Mouse (Mus musculus) myocyte (in vitro differentiated cells): ENCODE results near the gene AC124108.1. TPM values are rescaled to one million over a fixed set of nuclear protein-coding genes. Genes with fewer than 3 reads are reported as not detected.

ENCODE experiments used
- H3K27me3 ChIP-seq: one replicate; pipeline ENCODE4 v1.6.1; 2011; ENCODE audit not compliant: control insufficient read depth, insufficient read depth, insufficient read length
- H3K36me3 ChIP-seq: one replicate; pipeline ENCODE4 v1.6.1; 2011; ENCODE audit not compliant: control insufficient read depth, insufficient read depth
- H3K4me2 ChIP-seq: one replicate; pipeline ENCODE4 v1.6.1; 2011; ENCODE audit warnings: low read depth, control low read depth
- H3K4me3 ChIP-seq: one replicate; pipeline ENCODE4 v1.5.1; 2011; ENCODE audit warnings: mild to moderate bottlenecking, control low read depth, moderate library complexity
- H3K79me2 ChIP-seq: one replicate; pipeline ENCODE4 v1.6.1; 2011; ENCODE audit not compliant: control insufficient read depth, insufficient read depth
- H3ac ChIP-seq: one replicate; pipeline ENCODE4 v1.6.1; 2011; ENCODE audit not compliant: control insufficient read depth, insufficient read length
- CEBPB ChIP-seq: IDR thresholded peaks from 2 replicates; pipeline ENCODE4 v1.6.1; 2011; ENCODE audit warnings: mild to moderate bottlenecking, moderate library complexity; ENCODE audit not compliant: poor library complexity, insufficient read depth, severe bottlenecking
- E2F4 ChIP-seq: IDR thresholded peaks from one replicate; pipeline ENCODE4 v1.6.1; 2011; ENCODE audit warnings: mild to moderate bottlenecking, control low read depth, moderate library complexity; ENCODE audit not compliant: insufficient read depth
- MAX ChIP-seq: IDR thresholded peaks from one replicate; pipeline ENCODE4 v1.6.1; 2011; ENCODE audit warnings: low read depth, mild to moderate bottlenecking, control low read depth
- MYOD1 ChIP-seq, 3 experiments: IDR thresholded peaks; one replicate each; pipeline ENCODE4 v1.6.1; 2011; ENCODE audit warnings: control low read depth in 2 of 3, low read depth in 2 of 3, mild to moderate bottlenecking in 2 of 3, moderate library complexity in 1 of 3; ENCODE audit not compliant: insufficient read length in 2 of 3, control insufficient read depth in 1 of 3
- MYOG ChIP-seq, 3 experiments: IDR thresholded peaks; one replicate each; pipeline ENCODE4 v1.6.1; 2011; ENCODE audit warnings: control low read depth in 2 of 3, low read depth in 2 of 3, mild to moderate bottlenecking in 2 of 3; ENCODE audit not compliant: insufficient read length in 2 of 3, control insufficient read depth in 1 of 3, insufficient read depth in 1 of 3
- POLR2A ChIP-seq: IDR thresholded peaks from one replicate; pipeline ENCODE4 v1.6.1; 2011; ENCODE audit warnings: low read depth, mild to moderate bottlenecking, control low read depth, moderate library complexity; ENCODE audit not compliant: insufficient read length
- POLR2AphosphoS2 ChIP-seq: IDR thresholded peaks from one replicate; pipeline ENCODE4 v1.6.1; 2011; ENCODE audit warnings: low read depth, control low read depth; ENCODE audit not compliant: insufficient read length
- REST ChIP-seq: IDR thresholded peaks from one replicate; pipeline ENCODE4 v1.6.1; 2011; ENCODE audit warnings: mild to moderate bottlenecking, control low read depth, moderate library complexity; ENCODE audit not compliant: insufficient read depth, insufficient read length
- SRF ChIP-seq: IDR thresholded peaks from one replicate; pipeline ENCODE4 v1.6.1; 2011; ENCODE audit warnings: low read depth; ENCODE audit not compliant: control insufficient read depth, insufficient read length
- TCF12 ChIP-seq: IDR thresholded peaks from one replicate; pipeline ENCODE4 v1.6.1; 2011; ENCODE audit warnings: mild to moderate bottlenecking, control low read depth; ENCODE audit not compliant: poor library complexity, insufficient read depth, severe bottlenecking
- TCF3 ChIP-seq: IDR thresholded peaks from one replicate; pipeline ENCODE4 v1.6.1; 2011; ENCODE audit warnings: low read depth, control low read depth; ENCODE audit not compliant: insufficient read length
- USF1 ChIP-seq: IDR thresholded peaks from one replicate; pipeline ENCODE4 v1.6.1; 2011; ENCODE audit warnings: low read depth, mild to moderate bottlenecking, control low read depth, moderate library complexity
- polyA plus RNA-seq: library from polyadenylated mRNA; unstranded; fragments of >200 nt; fragmentation: generic; extraction: Trizol; gene quantifications from one replicate; pipeline ENCODE4 v1.2.1, GENCODE M21; 2012; ENCODE audit warnings: missing spikeins

AC124108.1 gene
- polyA plus RNA-seq, 1 experiment = 0.82 TPM

DNA sequence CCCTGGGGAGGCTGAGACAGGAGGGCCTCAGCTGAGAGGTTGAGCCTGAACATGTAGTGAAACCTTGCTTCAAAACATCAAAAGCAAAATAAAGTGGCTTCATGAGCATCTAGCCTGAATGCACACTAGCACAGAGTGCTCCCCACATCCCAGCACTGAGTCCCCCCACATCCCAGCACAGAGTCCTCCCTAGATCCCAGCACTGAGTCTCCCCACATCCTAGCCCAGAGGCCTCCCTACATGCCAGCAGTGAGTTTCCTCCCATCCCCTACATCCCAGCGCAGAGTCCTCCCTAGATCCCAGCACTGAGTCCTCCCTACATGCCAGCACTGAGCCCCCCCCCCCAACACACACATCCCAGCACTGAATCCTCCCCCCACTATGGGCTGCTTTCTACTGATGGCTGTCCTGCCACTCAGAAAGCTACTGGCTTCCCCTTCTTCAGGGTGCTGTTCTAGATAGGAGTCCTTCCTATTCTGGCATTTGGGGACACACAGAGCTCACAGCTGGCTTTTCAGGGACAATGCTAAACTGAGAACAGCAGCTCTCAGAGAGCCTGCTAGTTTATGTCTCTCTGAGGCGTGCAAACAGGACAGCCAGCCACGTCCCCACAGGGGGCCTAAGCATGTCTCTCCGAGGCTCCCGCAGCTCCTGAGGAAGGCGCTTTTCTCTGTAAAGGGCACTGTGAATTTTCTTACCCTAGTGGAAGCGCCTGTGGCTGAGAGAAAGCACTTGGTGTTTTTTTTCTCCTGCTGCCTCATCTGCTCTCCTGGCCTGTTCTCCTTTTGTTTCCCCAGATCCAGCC is 40.4 kb downstream of the AC124108.1 start:
- Histone ChIP-seq H3K79me2 (no peaks in the 10 kb centered on the region), H3ac (no peak overlapping the region), H3K4me3 (no peak overlapping the region), H3K27me3 (no peaks in the 10 kb centered on the region), H3K36me3 (no peaks in the 10 kb centered on the region), H3K4me2 (no peak overlapping the region)
- TF ChIP-seq MYOG (IDR thresholded peaks at IDR 0.05; ENCODE audit: control insufficient read depth in 1 of 3, insufficient read depth in 1 of 3, insufficient read length in 2 of 3, low read depth in 2 of 3) (no peak), MYOD1 (IDR thresholded peaks at IDR 0.05; ENCODE audit: control insufficient read depth in 1 of 3, insufficient read length in 2 of 3, low read depth in 2 of 3) (no peak), POLR2A (no peak), TCF3 (no peak), CEBPB (no peak), USF1 (no peak), REST (no peak), E2F4 (no peak), TCF12 (no peak), POLR2AphosphoS2 (no peak), SRF (no peak)

DNA sequence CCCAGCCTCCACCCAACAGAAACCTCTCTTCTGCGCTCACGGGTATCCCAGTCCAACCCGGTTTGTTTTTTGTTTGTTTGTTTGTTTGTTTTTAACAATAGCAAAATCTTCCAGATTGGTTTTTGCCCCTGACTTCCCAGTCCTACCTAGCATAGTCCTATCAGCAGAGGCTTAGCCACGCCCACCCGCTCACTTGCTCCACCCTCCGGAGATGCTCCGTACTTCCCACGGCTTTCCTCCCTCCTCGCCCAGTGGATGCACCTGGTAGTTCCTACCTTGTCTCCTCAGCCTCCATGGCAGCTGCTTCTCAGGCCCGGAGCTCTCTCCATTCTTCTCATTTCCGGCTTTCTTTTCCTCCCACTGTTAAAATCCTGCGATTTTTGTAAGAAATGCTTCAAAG is 42.3 kb downstream of the AC124108.1 start:
- no peak overlapping the region for H3K4me2 ChIP-seq
- no peak overlapping the region for H3ac ChIP-seq
- H3K4me3 ChIP-seq = no peak overlapping the region
- TF ChIP-seq REST = no peak
- TF ChIP-seq USF1 = no peak
- no peak for TF ChIP-seq TCF3
- TF ChIP-seq E2F4 = no peak
- TF ChIP-seq SRF = no peak
- no peak for TF ChIP-seq TCF12
- TF ChIP-seq CEBPB = no peak
- no peak for TF ChIP-seq MYOG (IDR thresholded peaks at IDR 0.05; ENCODE audit: control insufficient read depth in 1 of 3, insufficient read depth in 1 of 3, insufficient read length in 2 of 3, low read depth in 2 of 3)
- no peak for TF ChIP-seq POLR2A
- no peak for TF ChIP-seq POLR2AphosphoS2
- TF ChIP-seq MYOD1 (IDR thresholded peaks at IDR 0.05; ENCODE audit: control insufficient read depth in 1 of 3, insufficient read length in 2 of 3, low read depth in 2 of 3) = no peak
- TF ChIP-seq MAX = no peak
- H3K36me3 ChIP-seq = no peaks in the 10 kb centered on the region
- H3K27me3 ChIP-seq = no peaks in the 10 kb centered on the region
- H3K79me2 ChIP-seq = no peaks in the 10 kb centered on the region

DNA sequence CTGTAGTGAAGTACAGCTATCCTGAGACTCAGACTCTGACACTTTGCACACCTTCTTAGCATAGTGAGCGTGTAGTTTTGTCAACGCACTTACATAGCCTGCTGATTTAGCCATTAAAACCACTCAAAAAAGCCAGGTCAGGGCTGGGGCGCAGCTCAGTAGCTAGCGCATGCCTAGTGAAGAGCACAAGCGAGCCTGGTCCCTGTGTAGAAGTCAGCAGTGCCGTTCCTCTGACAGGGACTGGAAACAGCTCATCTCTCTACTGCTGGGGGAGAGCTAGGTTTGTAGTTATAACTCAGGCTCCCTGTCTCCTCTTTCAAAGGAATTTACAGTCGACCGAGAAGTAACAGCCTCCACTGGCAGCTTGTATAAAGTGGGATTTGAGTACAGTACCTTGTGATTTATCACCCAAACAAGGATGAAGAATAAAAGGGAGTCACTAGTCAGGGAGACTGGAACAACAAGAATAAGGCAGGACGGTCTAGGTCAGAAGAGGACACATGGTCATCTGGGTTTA is 43.6 kb downstream of the AC124108.1 start:
- Histone ChIP-seq H3K27me3 (no peaks in the 10 kb centered on the region), H3K79me2 (no peaks in the 10 kb centered on the region), H3K36me3 (no peaks in the 10 kb centered on the region), H3K4me3 (no peak overlapping the region), H3ac (no peak overlapping the region), H3K4me2 (no peak overlapping the region)
- no peak for TF ChIP-seq TCF12
- no peak for TF ChIP-seq POLR2A
- TF ChIP-seq CEBPB = no peak
- no peak for TF ChIP-seq TCF3
- no peak for TF ChIP-seq USF1
- no peak for TF ChIP-seq MAX
- no peak for TF ChIP-seq REST
- TF ChIP-seq E2F4 = no peak
- TF ChIP-seq MYOG (IDR thresholded peaks at IDR 0.05; ENCODE audit: control insufficient read depth in 1 of 3, insufficient read depth in 1 of 3, insufficient read length in 2 of 3, low read depth in 2 of 3) = no peak
- no peak for TF ChIP-seq POLR2AphosphoS2
- no peak for TF ChIP-seq SRF
- no peak for TF ChIP-seq MYOD1 (IDR thresholded peaks at IDR 0.05; ENCODE audit: control insufficient read depth in 1 of 3, insufficient read length in 2 of 3, low read depth in 2 of 3)

GRCm38 (mm10) chr1:132237585-132238159 is 46.4 kb downstream of the AC124108.1 start:
- H3ac ChIP-seq = no peak overlapping the region
- no peaks in the 10 kb centered on the region for H3K36me3 ChIP-seq
- H3K4me3 ChIP-seq = no peak overlapping the region
- H3K27me3 ChIP-seq = no peaks in the 10 kb centered on the region
- no peak overlapping the region for H3K4me2 ChIP-seq
- H3K79me2 ChIP-seq = no peaks in the 10 kb centered on the region
- TF ChIP-seq MYOG (IDR thresholded peaks at IDR 0.05; ENCODE audit: control insufficient read depth in 1 of 3, insufficient read depth in 1 of 3, insufficient read length in 2 of 3, low read depth in 2 of 3) (no peak), POLR2AphosphoS2 (no peak), POLR2A (no peak), REST (no peak), TCF12 (no peak), MAX (no peak), TCF3 (no peak), USF1 (no peak), E2F4 (no peak), CEBPB (no peak), MYOD1 (IDR thresholded peaks at IDR 0.05; ENCODE audit: control insufficient read depth in 1 of 3, insufficient read length in 2 of 3, low read depth in 2 of 3) (no peak), SRF (no peak)
